Mouse (Mus musculus): ENCODE measurements around the gene Letm1.

DNA sequence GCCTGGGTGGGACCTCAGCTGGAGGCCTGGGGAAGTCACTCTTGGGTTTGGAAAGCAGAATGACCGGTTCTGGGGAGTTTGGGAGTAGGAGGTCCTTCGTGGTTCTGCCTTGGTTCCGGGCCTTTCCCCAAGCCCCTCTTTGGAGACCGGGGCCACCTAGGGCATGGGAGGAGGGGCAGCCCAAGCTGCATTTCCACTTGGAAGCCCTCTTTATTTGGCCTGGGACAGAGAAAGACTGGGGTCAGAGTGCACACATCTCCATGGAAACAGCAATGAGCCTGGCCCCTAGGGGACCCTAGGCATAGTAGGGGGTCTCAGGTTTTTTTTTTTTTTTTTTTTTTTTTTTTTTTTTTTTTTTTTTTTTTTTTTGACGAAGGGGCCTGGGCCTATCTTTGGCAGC, 35.5 kb upstream of the Letm1 start:
- TF ChIP-seq CTCF (conservative IDR thresholded peaks at IDR 0.05; ENCODE audit: low read length) (no peak), NANOG (IDR thresholded peaks at IDR 0.05; ENCODE audit: borderline replicate concordance, low read length) (no peak), POU5F1 (IDR thresholded peaks at IDR 0.05; ENCODE audit: borderline replicate concordance, low read length) (no peak)

All from E14TG2a.4 (cell line).